Mouse (Mus musculus): ENCODE measurements around the gene Disp3. TPM values are rescaled to one million over a fixed set of nuclear protein-coding genes. Genes with fewer than 3 reads are reported as not detected.

Disp3 gene
- polyA plus RNA-seq, 1 experiment from 2014 or later = 0.12 TPM

- 87% methylated on average over 2 of the region's 2 CpGs for WGBS
- H3K36me3 ChIP-seq (ENCODE audit: control insufficient read depth, insufficient read depth, low read length) = no peaks in the 10 kb centered on the region
- H3K4me2 ChIP-seq (replicated peaks; ENCODE audit: low read depth, low read length) = no peak overlapping the region
- H3K27ac ChIP-seq (ENCODE audit: low read length) = no peak overlapping the region
- H3K27me3 ChIP-seq (ENCODE audit: control insufficient read depth, insufficient read depth, low read length) = no peaks in the 10 kb centered on the region
- H3K4me1 ChIP-seq (ENCODE audit: control insufficient read depth, insufficient read depth, low read length) = no peaks in the 10 kb centered on the region
- H3K4me3 ChIP-seq (ENCODE audit: low read depth, low read length) = no peak overlapping the region
- no peak overlapping the region for H3K9ac ChIP-seq (replicated peaks; ENCODE audit: low read depth, low read length)
- no peaks in the 10 kb centered on the region for H3K9me3 ChIP-seq (ENCODE audit: control insufficient read depth, low read depth, low read length)
- ATAC-seq (ENCODE audit: insufficient number of reproducible peaks, insufficient read depth, low FRiP score, low read depth) = no peak
Measured at GRCm38 (mm10) chr4:148203557-148203956, 84.2 kb downstream of the Disp3 start.

DNA sequence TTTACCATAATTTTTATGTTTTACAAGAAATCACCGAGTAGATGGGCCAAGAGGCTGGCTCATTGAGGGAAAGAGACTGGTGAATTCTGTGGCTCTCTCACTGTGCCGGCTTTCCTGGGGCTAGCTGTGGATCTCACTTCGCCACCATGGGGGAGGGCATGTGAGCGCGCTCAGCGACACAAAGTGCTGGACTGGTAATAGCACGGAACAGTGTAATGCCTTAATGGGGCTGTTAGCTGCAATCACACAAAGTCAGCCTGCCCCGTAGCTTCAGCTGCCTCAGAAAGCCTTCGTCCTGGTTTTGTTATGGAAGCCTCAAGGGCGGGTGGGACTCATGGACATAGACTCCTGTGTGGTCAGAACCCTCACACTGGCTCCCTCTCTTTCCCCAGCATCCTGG is 89.0 kb downstream of the Disp3 start:
- 52% methylated on average over 10 of the region's 10 CpGs for WGBS
- no peak overlapping the region for H3K4me2 ChIP-seq (replicated peaks; ENCODE audit: low read depth, low read length)

GRCm38 (mm10) chr4:148194400-148194799 is 93.4 kb downstream of the Disp3 start:
- H3K4me3 ChIP-seq (ENCODE audit: low read depth, low read length) = no peak overlapping the region
- no peak for ATAC-seq (ENCODE audit: insufficient number of reproducible peaks, insufficient read depth, low FRiP score, low read depth)

More for the DNA sequence above, 89.0 kb downstream of the Disp3 start:
- ATAC-seq (ENCODE audit: insufficient number of reproducible peaks, insufficient read depth, low FRiP score, low read depth) = no peak
- Histone ChIP-seq H3K36me3 (ENCODE audit: control insufficient read depth, insufficient read depth, low read length) (no peaks in the 10 kb centered on the region), H3K9ac (replicated peaks; ENCODE audit: low read depth, low read length) (no peak overlapping the region), H3K9me3 (ENCODE audit: control insufficient read depth, low read depth, low read length) (no peaks in the 10 kb centered on the region), H3K4me3 (ENCODE audit: low read depth, low read length) (no peak overlapping the region), H3K4me1 (ENCODE audit: control insufficient read depth, insufficient read depth, low read length) (no peaks in the 10 kb centered on the region), H3K27me3 (ENCODE audit: control insufficient read depth, insufficient read depth, low read length) (no peaks in the 10 kb centered on the region), H3K27ac (ENCODE audit: low read length) (no peak overlapping the region)

DNA sequence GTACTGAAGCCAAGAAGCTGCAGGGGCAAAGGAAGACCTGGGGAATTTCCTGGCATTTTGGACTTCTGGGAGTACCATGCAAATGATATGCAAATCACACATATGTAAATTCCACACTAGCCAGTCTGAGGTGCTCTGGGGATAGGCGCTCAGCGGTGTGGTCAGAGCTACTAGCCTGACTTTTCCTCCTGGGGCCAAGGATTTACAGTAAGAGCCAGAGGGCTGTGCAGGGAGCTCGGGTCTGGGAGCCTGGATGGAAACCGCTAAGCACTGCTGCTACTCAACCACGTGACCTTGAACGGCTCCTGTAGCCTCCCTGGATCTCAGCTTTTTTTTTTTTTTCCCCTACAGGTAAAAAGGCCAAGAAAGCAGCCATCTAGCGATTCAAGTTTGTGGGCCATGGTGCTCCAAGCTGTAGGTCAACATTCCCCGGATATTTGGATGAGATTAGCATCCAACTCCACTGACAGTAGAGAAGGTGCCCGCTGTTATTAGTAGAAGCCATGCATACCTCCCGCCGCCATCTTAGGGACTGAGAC is 95.0 kb downstream of the Disp3 start:
- no peak for ATAC-seq (ENCODE audit: insufficient number of reproducible peaks, insufficient read depth, low FRiP score, low read depth)
- H3K27me3 ChIP-seq (ENCODE audit: control insufficient read depth, insufficient read depth, low read length) = no peaks in the 10 kb centered on the region
- H3K9ac ChIP-seq (replicated peaks; ENCODE audit: low read depth, low read length) = no peak overlapping the region
- H3K4me1 ChIP-seq (ENCODE audit: control insufficient read depth, insufficient read depth, low read length) = no peaks in the 10 kb centered on the region
- H3K27ac ChIP-seq (ENCODE audit: low read length) = no peak overlapping the region
- no peak overlapping the region for H3K4me3 ChIP-seq (ENCODE audit: low read depth, low read length)
- H3K36me3 ChIP-seq (ENCODE audit: control insufficient read depth, insufficient read depth, low read length) = no peaks in the 10 kb centered on the region
- no peak overlapping the region for H3K4me2 ChIP-seq (replicated peaks; ENCODE audit: low read depth, low read length)
- no peaks in the 10 kb centered on the region for H3K9me3 ChIP-seq (ENCODE audit: control insufficient read depth, low read depth, low read length)
- WGBS = 27% methylated on average over 11 of the region's 11 CpGs

More at GRCm38 (mm10) chr4:148194400-148194799, 93.4 kb downstream of the Disp3 start:
- no peak overlapping the region for H3K4me2 ChIP-seq (replicated peaks; ENCODE audit: low read depth, low read length)
- no peaks in the 10 kb centered on the region for H3K9me3 ChIP-seq (ENCODE audit: control insufficient read depth, low read depth, low read length)
- no peak overlapping the region for H3K9ac ChIP-seq (replicated peaks; ENCODE audit: low read depth, low read length)
- H3K36me3 ChIP-seq (ENCODE audit: control insufficient read depth, insufficient read depth, low read length) = no peaks in the 10 kb centered on the region
- H3K27ac ChIP-seq (ENCODE audit: low read length) = no peak overlapping the region
- no peaks in the 10 kb centered on the region for H3K4me1 ChIP-seq (ENCODE audit: control insufficient read depth, insufficient read depth, low read length)
- no peaks in the 10 kb centered on the region for H3K27me3 ChIP-seq (ENCODE audit: control insufficient read depth, insufficient read depth, low read length)

Other genes starting within 250 kb of the Disp3 start
- 6.2 and 6.6 TPM in 2 replicates for gene Clcn6, start 249.1 kb downstream of the Disp3 start, polyA plus RNA-seq (2014; fragmentation: Nextera tagmentation; extraction: Ambion mirVana)
- gene Mthfr, start 248.9 kb downstream of the Disp3 start, polyA plus RNA-seq (2014; fragmentation: Nextera tagmentation; extraction: Ambion mirVana) = 18.0 and 18.4 TPM in 2 replicates
- gene Agtrap, start 199.9 kb downstream of the Disp3 start, polyA plus RNA-seq (2014; fragmentation: Nextera tagmentation; extraction: Ambion mirVana) = 12.8 and 13.3 TPM in 2 replicates
- 51.2 and 54.7 TPM in 2 replicates for gene Mad2l2, start 157.6 kb downstream of the Disp3 start, polyA plus RNA-seq (2014; fragmentation: Nextera tagmentation; extraction: Ambion mirVana)
- gene Draxin, start 157.3 kb downstream of the Disp3 start, polyA plus RNA-seq (2014; fragmentation: Nextera tagmentation; extraction: Ambion mirVana) = 0.07 and 0.20 TPM in 2 replicates
- gene Fbxo6, start 135.8 kb downstream of the Disp3 start, polyA plus RNA-seq (2014; fragmentation: Nextera tagmentation; extraction: Ambion mirVana) = 13.9 and 17.6 TPM in 2 replicates
- gene Fbxo44, start 127.5 kb downstream of the Disp3 start, polyA plus RNA-seq (2014; fragmentation: Nextera tagmentation; extraction: Ambion mirVana) = 11.9 and 14.2 TPM in 2 replicates
- 1.3 and 1.7 TPM in 2 replicates for gene Fbxo2, start 127.3 kb downstream of the Disp3 start, polyA plus RNA-seq (2014; fragmentation: Nextera tagmentation; extraction: Ambion mirVana)
- 16.9 and 17.1 TPM in 2 replicates for gene Ubiad1, start 156.8 kb upstream of the Disp3 start, polyA plus RNA-seq (2014; fragmentation: Nextera tagmentation; extraction: Ambion mirVana)
- 22.8 and 24.4 TPM in 2 replicates for gene Mtor, start 160.6 kb upstream of the Disp3 start, polyA plus RNA-seq (2014; fragmentation: Nextera tagmentation; extraction: Ambion mirVana)
- gene Angptl7, start 212.5 kb upstream of the Disp3 start, polyA plus RNA-seq (2014; fragmentation: Nextera tagmentation; extraction: Ambion mirVana) = 4.2 and 4.6 TPM in 2 replicates